Mouse (Mus musculus): ENCODE data around the gene Efhd2. TPM values are rescaled to one million over a fixed set of nuclear protein-coding genes. Genes with fewer than 3 reads are reported as not detected.
A peak's percentile ranks its signal among the peaks of the same experiment; 100 is the strongest.

Gene Efhd2
- polyA plus RNA-seq, 1 experiment from 2014 or later: 58.8 TPM

DNA sequence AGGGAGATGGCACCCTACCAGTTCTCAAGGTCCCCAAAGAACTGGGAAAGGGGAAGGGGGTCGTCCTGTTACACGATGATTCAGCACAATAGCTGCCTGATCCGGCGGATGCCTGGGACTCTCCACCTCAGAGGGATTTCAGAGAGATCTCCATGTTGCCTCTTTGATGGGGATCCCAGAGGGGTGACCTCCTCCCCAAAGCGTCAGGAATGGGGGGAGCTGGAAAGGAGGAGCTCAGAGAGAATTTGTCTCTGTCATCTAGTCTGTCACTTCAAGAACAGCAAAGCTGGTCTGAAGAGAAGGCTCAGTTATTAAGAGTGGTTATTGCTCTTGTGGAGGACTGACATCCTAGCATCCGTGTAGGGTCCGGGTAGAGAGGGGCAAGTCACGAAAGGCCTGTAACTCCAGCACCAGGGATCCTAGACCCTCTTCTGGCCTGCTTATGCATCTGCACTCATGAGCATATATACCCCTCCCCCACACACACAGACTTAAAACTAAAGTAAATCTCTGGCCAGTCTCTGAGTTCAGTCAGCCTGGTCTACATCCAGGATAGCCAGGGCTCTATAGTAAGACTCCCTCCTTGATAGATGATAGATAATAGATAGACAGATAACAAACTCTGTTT, 875 bp upstream of the Efhd2 start:
- ATAC-seq (ENCODE audit: insufficient number of reproducible peaks, insufficient read depth, low FRiP score, low read depth): no peak
- Histone ChIP-seq H3K9ac (replicated peaks; ENCODE audit: low read depth, low read length) (no peak overlapping the region), H3K27ac (ENCODE audit: low read length) (no peak overlapping the region), H3K4me1 (ENCODE audit: control insufficient read depth, insufficient read depth, low read length) (peaks cover 35% of the 10 kb centered on the region), H3K27me3 (ENCODE audit: control insufficient read depth, insufficient read depth, low read length) (no peaks in the 10 kb centered on the region), H3K4me2 (replicated peaks; ENCODE audit: low read depth, low read length) (peak overlapping the region; percentile 68), H3K36me3 (ENCODE audit: control insufficient read depth, insufficient read depth, low read length) (peaks cover under 1% of the 10 kb centered on the region; the same call in 1 of the 2 replicates), H3K4me3 (ENCODE audit: low read depth, low read length) (no peak overlapping the region; the same call in 1 of the 2 replicates), H3K9me3 (ENCODE audit: control insufficient read depth, low read depth, low read length) (no peaks in the 10 kb centered on the region)
- 20% methylated on average over 8 of the region's 8 CpGs for WGBS

DNA sequence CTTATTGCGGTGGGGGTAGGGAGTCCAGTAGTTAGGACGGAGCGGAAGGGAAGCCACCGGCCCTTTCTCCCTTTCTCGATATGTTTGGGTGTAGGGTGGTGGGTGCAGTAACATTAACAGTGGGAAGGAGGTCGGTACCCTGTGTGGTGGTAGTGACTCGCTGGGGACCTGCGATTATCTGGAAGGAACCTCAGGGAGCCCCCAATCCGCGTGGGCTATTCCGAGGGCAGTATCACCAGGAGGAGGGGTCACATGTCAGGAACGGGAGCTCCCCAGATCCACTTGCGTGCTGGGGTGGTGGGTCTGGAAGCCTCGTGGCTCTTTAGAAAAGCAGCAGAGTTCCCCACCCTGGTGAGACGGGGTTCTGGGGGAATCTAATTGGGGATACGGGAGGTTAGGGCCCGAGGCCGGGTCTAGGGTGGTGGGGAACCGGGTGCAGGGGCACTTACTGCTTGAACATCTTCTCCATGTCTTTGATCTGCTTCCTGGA, 564 bp downstream of the Efhd2 start:
- ATAC-seq (ENCODE audit: insufficient number of reproducible peaks, insufficient read depth, low FRiP score, low read depth): no peak
- Histone ChIP-seq H3K9me3 (ENCODE audit: control insufficient read depth, low read depth, low read length) (no peaks in the 10 kb centered on the region), H3K4me3 (ENCODE audit: low read depth, low read length) (peak overlapping the region; percentile 87), H3K4me2 (replicated peaks; ENCODE audit: low read depth, low read length) (peak overlapping the region; percentile 68), H3K36me3 (ENCODE audit: control insufficient read depth, insufficient read depth, low read length) (peaks cover 7% of the 10 kb centered on the region; the same call in 1 of the 2 replicates), H3K9ac (replicated peaks; ENCODE audit: low read depth, low read length) (peak overlapping the region; percentile 68), H3K27ac (ENCODE audit: low read length) (peak overlapping the region; percentile 44; the same call in 1 of the 2 replicates), H3K4me1 (ENCODE audit: control insufficient read depth, insufficient read depth, low read length) (peaks cover 43% of the 10 kb centered on the region), H3K27me3 (ENCODE audit: control insufficient read depth, insufficient read depth, low read length) (no peaks in the 10 kb centered on the region)
- 2% methylated on average over 19 of the region's 19 CpGs for WGBS

DNA sequence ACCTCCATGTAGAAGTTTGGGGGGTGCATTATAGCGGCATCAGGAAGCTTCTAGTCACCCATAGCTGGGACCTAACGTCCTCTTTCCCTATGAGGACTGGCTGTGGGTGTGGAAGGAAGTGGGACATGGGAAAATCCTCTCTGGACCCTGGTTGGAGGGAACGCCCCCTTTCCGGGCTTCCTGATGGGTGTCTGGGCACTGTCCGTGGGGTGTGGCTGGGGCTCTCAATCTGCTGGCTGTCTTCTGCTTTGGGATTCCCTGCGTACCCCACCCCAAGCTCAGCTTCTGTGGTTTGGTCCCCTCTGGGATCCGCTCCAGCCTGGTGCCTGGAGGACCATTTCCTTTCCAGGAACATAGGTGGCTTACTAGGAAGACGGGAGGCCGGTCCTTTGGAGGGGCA, 1.7 kb downstream of the Efhd2 start:
- peaks cover 46% of the 10 kb centered on the region for H3K4me1 ChIP-seq (ENCODE audit: control insufficient read depth, insufficient read depth, low read length)
- WGBS: 72% methylated on average over 9 of the region's 9 CpGs
- no peak for ATAC-seq (ENCODE audit: insufficient number of reproducible peaks, insufficient read depth, low FRiP score, low read depth)
- H3K9ac ChIP-seq (replicated peaks; ENCODE audit: low read depth, low read length): no peak overlapping the region
- no peaks in the 10 kb centered on the region for H3K9me3 ChIP-seq (ENCODE audit: control insufficient read depth, low read depth, low read length)
- peaks cover 9% of the 10 kb centered on the region; the same call in 1 of the 2 replicates for H3K36me3 ChIP-seq (ENCODE audit: control insufficient read depth, insufficient read depth, low read length)
- H3K27me3 ChIP-seq (ENCODE audit: control insufficient read depth, insufficient read depth, low read length): no peaks in the 10 kb centered on the region
- peak overlapping the region; percentile 68 for H3K4me2 ChIP-seq (replicated peaks; ENCODE audit: low read depth, low read length)
- H3K4me3 ChIP-seq (ENCODE audit: low read depth, low read length): peak overlapping the region; percentile 87; the same call in 1 of the 2 replicates
- H3K27ac ChIP-seq (ENCODE audit: low read length): 0 out of 2 replicates have a peak overlapping the region, but pooled peaks have one; percentile 21

DNA sequence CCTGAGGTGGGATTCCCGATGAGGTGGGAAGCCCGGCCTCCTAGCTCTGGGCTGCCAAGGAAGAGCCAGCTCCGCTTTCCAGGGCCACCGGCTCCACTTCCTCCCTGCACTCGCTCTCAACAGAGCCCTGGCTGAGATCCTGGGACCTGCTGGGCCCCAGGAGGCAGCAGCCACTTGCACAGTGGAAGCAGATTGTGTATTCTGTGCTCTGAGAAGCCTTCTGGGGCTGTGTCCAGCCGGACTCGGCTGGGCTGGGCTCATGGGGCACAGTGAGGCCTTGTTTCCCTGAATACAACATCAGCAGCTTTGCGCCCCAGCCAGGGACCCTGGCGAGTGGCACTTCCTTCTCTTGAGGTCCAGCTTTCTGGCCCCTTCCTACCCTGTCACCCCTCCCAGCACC, 2.8 kb downstream of the Efhd2 start:
- Histone ChIP-seq H3K4me2 (replicated peaks; ENCODE audit: low read depth, low read length) (peak overlapping the region; percentile 68), H3K4me1 (ENCODE audit: control insufficient read depth, insufficient read depth, low read length) (peaks cover 56% of the 10 kb centered on the region), H3K4me3 (ENCODE audit: low read depth, low read length) (peak overlapping the region; percentile 1; the same call in 1 of the 2 replicates), H3K9ac (replicated peaks; ENCODE audit: low read depth, low read length) (no peak overlapping the region; the same call in 1 of the 2 replicates), H3K9me3 (ENCODE audit: control insufficient read depth, low read depth, low read length) (no peaks in the 10 kb centered on the region), H3K36me3 (ENCODE audit: control insufficient read depth, insufficient read depth, low read length) (peaks cover 9% of the 10 kb centered on the region; the same call in 1 of the 2 replicates), H3K27me3 (ENCODE audit: control insufficient read depth, insufficient read depth, low read length) (no peaks in the 10 kb centered on the region), H3K27ac (ENCODE audit: low read length) (peak overlapping the region; percentile 59; the same call in 1 of the 2 replicates)
- no peak for ATAC-seq (ENCODE audit: insufficient number of reproducible peaks, insufficient read depth, low FRiP score, low read depth)
- 59% methylated on average over 9 of the region's 9 CpGs for WGBS

DNA sequence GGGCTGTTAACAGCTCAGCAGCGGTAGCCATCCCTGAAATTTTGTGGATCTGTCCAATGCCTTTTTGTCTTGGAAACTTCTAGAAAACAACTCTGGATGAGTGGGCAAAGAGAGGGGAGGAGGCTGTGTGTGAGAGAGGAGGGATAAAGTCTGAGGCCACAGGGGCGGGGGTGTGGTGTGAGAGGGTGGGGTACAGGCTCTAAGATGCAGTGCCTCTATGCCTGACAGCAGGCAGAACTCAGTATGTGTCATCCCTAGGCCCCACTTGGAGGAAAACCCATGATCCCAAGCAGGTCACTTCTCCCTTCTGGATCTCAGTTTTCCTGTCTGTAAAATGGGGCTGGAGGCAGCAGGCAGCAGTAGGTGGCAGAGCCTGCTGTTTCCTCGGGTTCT, 3.4 kb downstream of the Efhd2 start:
- Histone ChIP-seq H3K4me1 (ENCODE audit: control insufficient read depth, insufficient read depth, low read length) (peaks cover 62% of the 10 kb centered on the region), H3K9me3 (ENCODE audit: control insufficient read depth, low read depth, low read length) (no peaks in the 10 kb centered on the region), H3K27ac (ENCODE audit: low read length) (peak overlapping the region; percentile 59; the same call in 1 of the 2 replicates), H3K4me2 (replicated peaks; ENCODE audit: low read depth, low read length) (peak overlapping the region; percentile 68; the same call in 1 of the 2 replicates), H3K36me3 (ENCODE audit: control insufficient read depth, insufficient read depth, low read length) (peaks cover 9% of the 10 kb centered on the region; the same call in 1 of the 2 replicates), H3K9ac (replicated peaks; ENCODE audit: low read depth, low read length) (no peak overlapping the region), H3K27me3 (ENCODE audit: control insufficient read depth, insufficient read depth, low read length) (no peaks in the 10 kb centered on the region), H3K4me3 (ENCODE audit: low read depth, low read length) (0 out of 2 replicates have a peak overlapping the region, but pooled peaks have one; percentile 1)
- WGBS: 91% methylated on average over 3 of the region's 3 CpGs
- no peak for ATAC-seq (ENCODE audit: insufficient number of reproducible peaks, insufficient read depth, low FRiP score, low read depth)

DNA sequence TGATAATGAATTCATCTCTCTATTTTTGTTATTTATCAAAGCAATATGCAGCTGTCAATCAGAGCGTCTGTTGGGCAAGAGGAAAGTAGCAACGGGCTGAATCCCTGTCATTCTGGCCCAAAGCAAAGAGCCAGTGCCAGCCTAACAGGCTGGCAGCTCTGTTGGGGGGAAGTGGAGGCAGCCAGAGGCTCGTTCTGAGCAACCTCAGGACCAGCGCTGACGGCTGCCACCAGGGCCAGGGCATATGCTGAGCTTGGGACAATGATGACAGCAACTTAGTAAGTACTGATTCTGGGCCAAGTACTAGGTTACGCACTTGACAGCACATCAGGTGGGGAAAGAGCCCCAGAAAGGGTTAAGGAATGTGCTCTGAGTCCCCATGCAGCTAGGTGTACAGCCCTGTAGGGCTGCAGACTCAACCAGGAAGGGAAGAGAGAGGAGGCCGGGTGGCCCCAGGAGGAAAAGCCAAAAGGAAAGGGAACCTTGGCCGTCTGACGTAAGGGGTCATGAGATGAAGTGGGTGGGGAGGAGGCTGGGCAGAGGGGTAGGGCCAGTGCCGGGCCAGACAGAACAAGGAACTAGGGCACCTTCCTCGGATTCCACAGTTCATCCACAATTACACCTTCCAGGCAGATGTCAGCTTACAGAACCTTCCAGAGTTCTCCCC, 3.9 kb downstream of the Efhd2 start:
- Histone ChIP-seq H3K27ac (ENCODE audit: low read length) (no peak overlapping the region), H3K4me2 (replicated peaks; ENCODE audit: low read depth, low read length) (no peak overlapping the region), H3K4me1 (ENCODE audit: control insufficient read depth, insufficient read depth, low read length) (peaks cover 64% of the 10 kb centered on the region), H3K36me3 (ENCODE audit: control insufficient read depth, insufficient read depth, low read length) (peaks cover 9% of the 10 kb centered on the region; the same call in 1 of the 2 replicates), H3K9ac (replicated peaks; ENCODE audit: low read depth, low read length) (no peak overlapping the region), H3K27me3 (ENCODE audit: control insufficient read depth, insufficient read depth, low read length) (no peaks in the 10 kb centered on the region), H3K9me3 (ENCODE audit: control insufficient read depth, low read depth, low read length) (no peaks in the 10 kb centered on the region), H3K4me3 (ENCODE audit: low read depth, low read length) (no peak overlapping the region)
- WGBS: 73% methylated on average over 11 of the region's 11 CpGs
- ATAC-seq (ENCODE audit: insufficient number of reproducible peaks, insufficient read depth, low FRiP score, low read depth): no peak

DNA sequence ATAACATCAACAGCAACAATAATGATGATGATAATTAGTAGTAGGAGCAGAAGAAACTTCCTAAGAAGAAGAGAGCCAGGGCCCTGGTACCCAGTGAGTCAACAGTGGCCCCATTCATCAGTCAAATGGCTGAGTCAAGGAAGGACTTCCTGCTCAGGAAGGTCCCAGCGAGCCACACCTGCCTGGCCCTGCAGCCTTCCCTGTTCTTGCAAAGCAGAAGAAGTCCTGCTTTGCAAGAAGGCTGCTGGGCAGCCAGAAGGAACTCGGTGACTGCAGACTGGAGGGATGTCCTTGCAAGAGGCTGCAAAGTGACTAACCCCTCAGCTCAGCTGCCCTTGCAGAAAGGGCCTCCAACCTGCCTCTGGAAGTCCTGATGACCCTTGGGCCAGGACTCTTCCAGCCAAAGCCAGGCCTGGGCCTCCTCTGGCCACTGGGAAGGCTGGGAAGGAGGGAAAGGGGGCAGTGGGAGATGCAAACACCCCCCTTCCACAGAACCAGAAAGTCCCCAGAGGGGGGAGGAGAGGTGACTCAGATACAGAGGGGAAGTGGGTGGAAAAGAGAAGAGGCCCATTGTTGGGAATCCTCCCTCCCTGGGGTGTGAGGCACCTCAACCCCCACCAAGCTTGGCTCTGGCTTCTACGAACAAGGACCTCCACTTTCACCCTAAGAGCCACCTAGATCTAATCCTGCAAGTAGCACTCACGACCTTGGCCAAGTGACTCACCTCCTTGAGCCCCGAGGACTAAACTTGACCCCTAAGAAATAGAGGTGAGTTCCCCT, 5.1 kb downstream of the Efhd2 start:
- 70% methylated on average over 5 of the region's 5 CpGs for WGBS
- peak overlapping the region; percentile 39; the same call in 1 of the 2 replicates for H3K27ac ChIP-seq (ENCODE audit: low read length)
- H3K4me2 ChIP-seq (replicated peaks; ENCODE audit: low read depth, low read length): no peak overlapping the region
- H3K36me3 ChIP-seq (ENCODE audit: control insufficient read depth, insufficient read depth, low read length): peaks cover 9% of the 10 kb centered on the region; the same call in 1 of the 2 replicates
- peaks cover 57% of the 10 kb centered on the region for H3K4me1 ChIP-seq (ENCODE audit: control insufficient read depth, insufficient read depth, low read length)
- H3K4me3 ChIP-seq (ENCODE audit: low read depth, low read length): no peak overlapping the region
- no peaks in the 10 kb centered on the region for H3K9me3 ChIP-seq (ENCODE audit: control insufficient read depth, low read depth, low read length)
- no peak overlapping the region for H3K9ac ChIP-seq (replicated peaks; ENCODE audit: low read depth, low read length)
- H3K27me3 ChIP-seq (ENCODE audit: control insufficient read depth, insufficient read depth, low read length): no peaks in the 10 kb centered on the region
- no peak for ATAC-seq (ENCODE audit: insufficient number of reproducible peaks, insufficient read depth, low FRiP score, low read depth)

DNA sequence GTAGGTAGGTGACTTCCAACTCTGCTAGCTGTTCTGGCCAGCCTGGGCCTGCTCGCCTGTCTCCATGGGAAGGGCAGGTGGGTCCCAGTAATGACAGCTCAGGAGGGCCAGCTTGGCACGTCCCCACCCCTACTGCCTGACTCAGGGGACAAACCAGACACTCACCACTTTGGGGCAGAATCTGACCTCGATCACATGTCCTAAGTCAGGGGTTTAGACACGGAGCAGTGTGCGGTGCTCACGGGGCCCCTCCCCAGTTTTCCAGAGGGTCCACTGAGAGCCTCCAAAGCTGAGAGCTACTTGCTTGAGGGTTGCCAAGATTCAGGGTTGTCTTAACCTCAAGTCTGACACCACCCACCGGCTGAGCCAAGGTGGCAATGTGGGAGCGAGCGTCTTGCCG, 6.7 kb downstream of the Efhd2 start:
- ATAC-seq (ENCODE audit: insufficient number of reproducible peaks, insufficient read depth, low FRiP score, low read depth): no peak
- 84% methylated on average over 10 of the region's 10 CpGs for WGBS

More for the DNA sequence above, 6.7 kb downstream of the Efhd2 start:
- H3K27ac ChIP-seq (ENCODE audit: low read length): peak overlapping the region; percentile 44; the same call in 1 of the 2 replicates
- H3K9me3 ChIP-seq (ENCODE audit: control insufficient read depth, low read depth, low read length): no peaks in the 10 kb centered on the region
- H3K27me3 ChIP-seq (ENCODE audit: control insufficient read depth, insufficient read depth, low read length): no peaks in the 10 kb centered on the region
- H3K9ac ChIP-seq (replicated peaks; ENCODE audit: low read depth, low read length): no peak overlapping the region
- peaks cover 49% of the 10 kb centered on the region for H3K4me1 ChIP-seq (ENCODE audit: control insufficient read depth, insufficient read depth, low read length)
- peaks cover 11% of the 10 kb centered on the region; the same call in 1 of the 2 replicates for H3K36me3 ChIP-seq (ENCODE audit: control insufficient read depth, insufficient read depth, low read length)
- no peak overlapping the region for H3K4me3 ChIP-seq (ENCODE audit: low read depth, low read length)
- no peak overlapping the region for H3K4me2 ChIP-seq (replicated peaks; ENCODE audit: low read depth, low read length)

Measured in stomach, embryonic 14.5 days (tissue).